Mouse (Mus musculus) hindlimb bud, embryonic 11.5 days (tissue): Measurements from ENCODE around the gene Galnt13.
"Not testable (repeated sequence)": the region's sequence is repeated elsewhere in the genome, so short reads cannot be mapped to it uniquely, and the experiment has no call there.

Experiments
- DNase-seq: peaks from one replicate; pipeline ENCODE4 v3.0.0-alpha.2; 2012; ENCODE audit warnings: low read depth, low spot score; ENCODE audit errors: extremely low spot score

Gene Galnt13

GRCm38 (mm10) chr2:54906282-54907060 is 470.4 kb downstream of the Galnt13 start:
- no peak for DNase-seq

- DNase-seq, result no peak
Measured at GRCm38 (mm10) chr2:54915088-54915670, 479.1 kb downstream of the Galnt13 start.

- DNase-seq, result no peak
Measured at GRCm38 (mm10) chr2:54936369-54936768, 500.3 kb downstream of the Galnt13 start.

DNA sequence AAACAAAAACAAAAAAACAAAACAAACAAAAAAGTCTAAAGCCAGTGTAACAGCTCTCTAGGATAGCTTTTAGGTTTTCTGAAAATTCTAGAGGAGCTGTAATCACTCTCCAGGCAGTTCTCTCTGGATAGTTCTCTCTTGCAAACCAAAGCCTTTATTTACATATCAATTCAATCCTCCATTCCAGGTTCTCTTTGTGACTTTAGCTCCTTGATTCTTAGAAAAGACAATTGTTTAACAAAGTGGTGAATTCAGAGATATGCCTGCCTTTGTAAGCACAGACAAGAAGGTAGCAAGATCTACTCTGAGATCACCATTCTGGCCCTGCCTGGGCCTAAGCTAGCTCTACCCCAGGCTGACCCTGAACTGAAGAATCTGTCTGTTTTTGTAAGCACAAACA is 501.2 kb downstream of the Galnt13 start:
- DNase-seq, result no peak

GRCm38 (mm10) chr2:54938075-54938474 is 502.0 kb downstream of the Galnt13 start:
- no peak for DNase-seq

- no peak for DNase-seq
Measured at GRCm38 (mm10) chr2:54943386-54943785, 507.3 kb downstream of the Galnt13 start.

DNA sequence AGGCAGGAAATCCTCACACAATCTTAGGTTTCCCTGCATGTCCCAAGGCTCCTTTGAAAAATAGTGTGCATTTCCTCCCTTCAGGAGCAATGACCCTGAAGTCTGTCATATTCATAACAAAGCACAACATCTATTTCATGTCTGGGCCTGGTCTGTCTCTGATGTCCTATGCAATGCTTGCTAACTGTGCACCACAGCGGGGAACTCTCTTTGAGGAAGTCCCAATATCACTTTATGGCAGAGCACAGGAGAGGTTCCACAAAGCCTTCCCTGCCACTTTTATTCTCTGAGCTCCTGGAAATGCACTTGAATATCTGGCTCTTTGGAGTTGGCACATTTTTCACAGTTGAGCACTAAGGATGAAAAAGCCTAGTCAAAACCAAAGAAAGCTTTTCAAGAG is 547.7 kb downstream of the Galnt13 start:
- DNase-seq, result no peak

DNA sequence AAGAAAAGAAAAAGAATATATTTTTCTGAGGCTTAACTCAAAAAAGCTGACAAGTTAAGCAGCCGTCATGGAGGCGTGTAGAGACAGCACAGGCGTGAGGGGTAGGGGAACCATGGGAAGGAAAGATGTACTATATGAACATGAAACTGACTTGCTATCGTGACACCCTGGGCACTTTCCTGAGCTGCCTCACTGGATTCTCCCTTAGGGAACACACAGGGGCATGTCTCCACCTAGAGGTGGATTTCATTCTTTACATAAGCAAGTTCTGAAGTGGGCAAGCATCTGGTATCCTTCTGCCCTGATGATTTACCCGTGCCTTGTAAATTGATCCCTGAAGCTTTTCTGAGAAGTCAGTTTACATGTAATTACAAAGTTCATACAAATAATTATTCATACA is 586.4 kb downstream of the Galnt13 start:
- DNase-seq, result not testable (repeated sequence)

DNA sequence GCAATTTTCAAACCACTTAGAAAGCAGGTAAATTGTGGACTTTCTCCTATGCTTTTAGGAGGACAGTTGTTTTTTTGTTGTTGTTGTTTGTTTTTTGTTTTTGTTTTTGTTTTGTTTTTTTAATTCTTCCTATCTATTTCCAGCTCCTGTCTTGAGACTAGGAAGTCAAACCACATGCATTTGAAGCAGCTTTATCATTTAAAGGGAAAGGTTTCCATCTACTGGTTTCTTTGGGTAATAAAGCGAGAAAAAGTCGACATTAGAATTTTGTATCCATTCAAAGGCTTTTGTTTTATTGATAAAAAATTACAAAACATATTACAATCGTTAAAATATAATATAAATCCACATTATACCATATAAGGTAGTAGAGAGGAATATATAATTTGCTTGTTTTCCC is 598.5 kb downstream of the Galnt13 start:
- no peak for DNase-seq

DNA sequence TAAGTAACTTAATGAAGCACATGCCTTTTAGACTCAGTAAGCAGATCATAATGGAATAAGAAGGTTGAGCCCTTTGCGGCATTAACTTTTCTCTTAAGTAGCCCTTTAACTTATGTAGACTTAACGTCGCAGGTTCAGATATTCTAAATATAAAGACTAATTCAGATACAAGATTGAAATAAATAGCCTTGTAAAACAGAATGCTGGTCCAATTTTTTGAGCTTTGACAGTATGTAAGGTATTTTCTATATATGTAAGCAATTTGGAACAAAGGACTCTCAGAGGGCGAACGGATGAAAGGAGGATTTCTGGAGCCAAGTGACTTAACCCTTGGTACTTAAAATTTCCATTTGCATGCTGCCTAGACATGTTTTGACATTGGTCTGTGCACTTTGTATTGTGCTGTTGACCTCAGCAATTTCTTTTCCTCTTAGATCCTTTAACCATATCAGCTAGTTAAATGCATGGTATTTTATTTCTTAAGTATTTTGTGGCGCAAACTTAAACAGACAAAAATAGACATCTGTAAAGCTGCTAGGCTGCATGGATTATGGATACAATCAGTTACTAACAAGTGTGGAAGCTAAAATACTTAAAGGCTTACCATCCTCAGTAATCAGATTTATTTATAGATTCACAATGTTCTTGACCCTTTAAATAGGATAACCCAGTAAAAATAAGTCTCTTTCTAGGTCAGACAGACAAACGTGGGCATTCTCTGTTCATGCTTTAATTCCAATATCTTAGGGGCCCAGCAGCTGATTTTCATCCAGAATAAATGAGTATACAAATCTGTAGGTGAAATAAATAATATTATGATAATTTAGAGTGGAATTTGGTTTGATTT is 629.6 kb downstream of the Galnt13 start:
- DNase-seq, result no peak

DNA sequence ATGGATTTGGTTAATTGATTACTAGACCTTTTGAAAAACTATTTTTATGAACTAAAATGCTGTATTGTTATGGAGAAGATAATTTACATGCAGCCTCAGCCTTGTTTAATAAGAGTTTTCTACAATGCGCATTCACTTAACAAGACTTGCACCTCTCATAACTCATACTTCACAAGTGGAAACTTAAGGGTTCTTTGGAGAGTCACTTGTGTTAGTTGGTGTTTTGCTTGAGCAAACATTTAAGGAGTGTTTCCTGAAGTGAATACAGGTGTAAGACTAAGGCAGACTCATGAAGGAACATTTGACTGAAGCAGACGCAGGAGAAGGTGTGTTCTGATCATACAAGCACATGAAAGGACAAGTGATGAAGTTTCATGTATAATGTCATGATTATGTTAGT is 649.5 kb downstream of the Galnt13 start:
- no peak for DNase-seq

DNA sequence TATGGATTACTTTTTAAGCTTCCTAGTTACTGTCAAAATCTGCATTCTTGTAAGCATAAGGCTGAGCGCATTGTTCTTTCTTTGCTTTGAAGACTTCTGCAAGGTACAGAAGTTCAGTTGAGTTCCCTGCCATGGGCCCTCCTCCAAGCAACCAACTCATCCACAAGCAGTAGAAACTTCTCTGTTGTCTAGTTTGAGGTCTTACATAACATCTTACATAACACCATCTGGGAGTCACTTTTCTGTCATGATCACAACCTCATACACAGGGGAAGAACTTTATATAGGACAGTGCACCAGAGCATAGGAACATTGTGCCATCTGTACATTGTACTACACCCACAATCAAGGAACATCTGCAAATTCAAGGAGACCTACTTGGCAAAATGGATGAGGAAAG is 651.9 kb downstream of the Galnt13 start:
- no peak for DNase-seq

GRCm38 (mm10) chr2:55090332-55090731 is 654.2 kb downstream of the Galnt13 start:
- no peak for DNase-seq

GRCm38 (mm10) chr2:55091495-55091894 is 655.4 kb downstream of the Galnt13 start:
- DNase-seq, result no peak

GRCm38 (mm10) chr2:55099100-55099499 is 663.0 kb downstream of the Galnt13 start:
- DNase-seq, result no peak

DNA sequence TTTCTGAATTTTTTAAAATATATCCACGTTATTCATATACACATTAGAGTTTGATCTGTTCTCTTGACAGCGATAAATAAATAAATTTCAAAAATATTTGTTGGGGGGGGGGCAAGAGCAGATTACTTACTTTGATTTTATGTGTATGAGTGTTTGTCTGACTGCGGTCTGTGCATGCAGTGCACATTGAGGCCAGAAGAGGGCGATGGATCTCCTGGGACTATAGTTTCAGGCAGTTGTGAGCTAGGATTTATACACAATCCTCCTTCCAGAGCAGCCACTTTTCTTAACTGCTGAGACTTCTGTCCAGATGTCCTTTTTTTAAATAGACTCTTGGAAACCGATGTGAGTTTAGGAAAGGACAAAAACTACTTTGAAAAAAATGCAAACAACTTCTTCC is 665.2 kb downstream of the Galnt13 start:
- no peak for DNase-seq

GRCm38 (mm10) chr2:55103521-55103920 is 667.4 kb downstream of the Galnt13 start:
- no peak for DNase-seq

- no peak for DNase-seq
Measured at GRCm38 (mm10) chr2:55107828-55108227, 671.7 kb downstream of the Galnt13 start.

GRCm38 (mm10) chr2:55153089-55153488 is 717.0 kb downstream of the Galnt13 start:
- DNase-seq, result no peak

DNA sequence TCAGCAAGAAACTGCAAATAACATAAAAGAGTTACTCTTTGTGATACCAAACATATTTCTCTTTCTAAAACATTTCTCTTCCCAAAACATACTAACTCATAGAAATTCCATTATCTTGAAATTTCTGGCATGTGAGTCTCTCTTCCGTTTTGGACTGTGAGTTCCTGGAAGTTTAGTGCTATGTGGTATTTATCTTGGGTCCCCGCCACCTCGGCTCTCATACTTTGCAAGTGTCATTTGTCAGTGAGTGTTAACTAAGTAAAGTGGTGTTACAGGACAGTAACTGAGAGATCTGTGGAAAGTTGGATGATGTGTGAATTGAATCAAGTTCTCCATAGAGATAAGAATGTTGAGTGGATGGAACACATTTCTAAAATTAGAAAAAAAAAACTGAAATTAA is 728.7 kb downstream of the Galnt13 start:
- DNase-seq, result no peak
